Mouse (Mus musculus) induced T-regulatory cell, adult 2 months (primary cell): ENCODE data around the gene Sfrp5.
A peak's percentile ranks its signal among the peaks of the same experiment; 100 is the strongest.

Source experiments
- DNase-seq: peaks from one replicate; pipeline ENCODE4 v3.0.0-alpha.2; 2012; ENCODE audit warnings: low read depth

Gene Sfrp5

GRCm38 (mm10) chr19:42198026-42198425 is 4.0 kb downstream of the Sfrp5 start:
- DNase-seq = no peak

GRCm38 (mm10) chr19:42197066-42197465 is 5.0 kb downstream of the Sfrp5 start:
- DNase-seq = no peak

- no peak for DNase-seq
Observed at GRCm38 (mm10) chr19:42196378-42196777, 5.7 kb downstream of the Sfrp5 start.

GRCm38 (mm10) chr19:42193311-42193710 is 8.7 kb downstream of the Sfrp5 start:
- DNase-seq = no peak

GRCm38 (mm10) chr19:42190494-42190893 is 11.6 kb downstream of the Sfrp5 start:
- peak; percentile 63 for DNase-seq

- no peak for DNase-seq
Observed at GRCm38 (mm10) chr19:42189735-42190134, 12.3 kb downstream of the Sfrp5 start.

- DNase-seq = peak; percentile 18
Observed at GRCm38 (mm10) chr19:42182673-42183072, 19.4 kb downstream of the Sfrp5 start.

GRCm38 (mm10) chr19:42179356-42179755 is 22.7 kb downstream of the Sfrp5 start:
- no peak for DNase-seq

GRCm38 (mm10) chr19:42177461-42177860 is 24.6 kb downstream of the Sfrp5 start:
- no peak for DNase-seq

- no peak for DNase-seq
Observed at GRCm38 (mm10) chr19:42176841-42177240, 25.2 kb downstream of the Sfrp5 start.

- DNase-seq = peak; percentile 98
Observed at GRCm38 (mm10) chr19:42170025-42170969, 31.8 kb downstream of the Sfrp5 start.

GRCm38 (mm10) chr19:42169322-42169975 is 32.6 kb downstream of the Sfrp5 start:
- DNase-seq = no peak

GRCm38 (mm10) chr19:42167489-42167888 is 34.6 kb downstream of the Sfrp5 start:
- DNase-seq = no peak

- DNase-seq = no peak
Observed at GRCm38 (mm10) chr19:42166766-42167165, 35.3 kb downstream of the Sfrp5 start.

- peak; percentile 92 for DNase-seq
Observed at GRCm38 (mm10) chr19:42166130-42166529, 35.9 kb downstream of the Sfrp5 start.

GRCm38 (mm10) chr19:42164188-42164587 is 37.9 kb downstream of the Sfrp5 start:
- no peak for DNase-seq

GRCm38 (mm10) chr19:42163764-42164163 is 38.3 kb downstream of the Sfrp5 start, which contains the start of gene Zfyve27:
Zfyve27 (plus strand) TSS chr19:42163951.
- DNase-seq = no peak

GRCm38 (mm10) chr19:42158246-42159017 is 43.6 kb downstream of the Sfrp5 start:
- no peak for DNase-seq

GRCm38 (mm10) chr19:42157493-42158237 is 44.4 kb downstream of the Sfrp5 start:
- no peak for DNase-seq

GRCm38 (mm10) chr19:42151990-42152389 is 50.1 kb downstream of the Sfrp5 start:
- peak; percentile 87 for DNase-seq

GRCm38 (mm10) chr19:42148569-42148860 is 53.5 kb downstream of the Sfrp5 start:
- no peak for DNase-seq
